Mouse (Mus musculus) lung, embryonic 16.5 days (tissue): Measurements from ENCODE around the gene Ppfibp1. TPM values are rescaled to one million over a fixed set of nuclear protein-coding genes. Genes with fewer than 3 reads are reported as not detected.

ENCODE experiments used
- ATAC-seq: fragments of 200-750 bp; cut with Nextera tagmentation; 2 replicates; pipeline ENCODE4 v1.8.0; 2017; ENCODE audit warnings: low read depth, mild to moderate bottlenecking, moderate library complexity
- H3K27ac ChIP-seq: fragments of 300-500 bp; sonication (generic); 2 replicates; pipeline ENCODE4 v1.5.1; 2014; ENCODE audit warnings: mild to moderate bottlenecking, control low read depth, low read length
- H3K27me3 ChIP-seq: fragments of 300-500 bp; sonication (generic); 2 replicates; pipeline ENCODE4 v1.6.1; 2014; ENCODE audit warnings: low read depth, low read length, mixed read lengths; ENCODE audit not compliant: control insufficient read depth, insufficient read depth
- H3K36me3 ChIP-seq: fragments of 300-500 bp; sonication (generic); 2 replicates; pipeline ENCODE4 v1.6.1; 2014; ENCODE audit warnings: low read length; ENCODE audit not compliant: control insufficient read depth, insufficient read depth
- H3K4me1 ChIP-seq: fragments of 300-500 bp; sonication (generic); replicated peaks from 2 replicates; pipeline ENCODE4 v1.6.1; 2014; ENCODE audit warnings: low read length, mixed read lengths; ENCODE audit not compliant: control insufficient read depth, insufficient read depth
- H3K4me2 ChIP-seq: fragments of 300-500 bp; sonication (generic); 2 replicates; pipeline ENCODE4 v1.6.1; 2014; ENCODE audit warnings: low read depth, low read length, control low read depth
- H3K4me3 ChIP-seq: fragments of 300-500 bp; sonication (generic); 2 replicates; pipeline ENCODE4 v1.5.1; 2014; ENCODE audit warnings: mild to moderate bottlenecking, low read length, control low read depth
- H3K9ac ChIP-seq: fragments of 300-500 bp; sonication (generic); 2 replicates; pipeline ENCODE4 v1.6.1; 2014; ENCODE audit warnings: low read length, control low read depth
- H3K9me3 ChIP-seq: fragments of 300-500 bp; sonication (generic); 2 replicates; pipeline ENCODE4 v1.6.1; 2016; ENCODE audit warnings: low read length; ENCODE audit not compliant: control insufficient read depth
- WGBS: fragments of 180-500 bp; shearing (Covaris S2); extraction: QIAGEN DNeasy Blood & Tissue Kit; methylation state at CpG from one replicate; pipeline ENCODE4 v1.1.7; 2014; 5-methylcytosine and 5-hydroxymethylcytosine counted together
- polyA plus RNA-seq: library from polyadenylated mRNA; unstranded; fragments of >200 nt; fragmentation: Nextera tagmentation; extraction: Ambion mirVana; gene quantifications from 2 replicates; pipeline ENCODE4 v1.2.1, GENCODE M21; 2015

The Ppfibp1 gene
- polyA plus RNA-seq, 1 experiment from 2014 or later: 50.5 TPM

DNA sequence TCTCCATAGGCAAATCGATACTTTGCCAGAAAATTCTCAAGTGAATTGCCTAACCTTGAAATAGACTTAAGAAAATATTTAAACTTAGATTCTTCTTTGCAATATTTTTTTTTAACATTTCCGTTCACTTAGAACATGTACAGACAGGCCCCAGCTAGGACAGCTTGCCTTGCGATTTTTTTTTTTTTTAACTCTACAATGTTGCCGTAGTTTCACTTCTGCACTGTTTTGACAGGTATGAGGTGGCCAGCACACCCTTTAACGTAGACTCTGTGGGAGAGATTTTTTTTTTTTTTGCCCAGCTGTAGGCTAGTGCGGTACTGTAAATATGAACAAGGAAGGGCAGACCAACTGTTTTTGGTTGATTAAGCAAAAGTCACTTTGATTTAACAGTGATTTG lies 122.1 kb downstream of the Ppfibp1 start:
- H3K9ac ChIP-seq: no peak overlapping the region
- H3K27me3 ChIP-seq: no peaks in the 10 kb centered on the region
- no peak overlapping the region for H3K4me2 ChIP-seq
- no peak for ATAC-seq
- 75% methylated on average over 6 of the region's 6 CpGs for WGBS
- peaks cover 10% of the 10 kb centered on the region for H3K36me3 ChIP-seq
- no peaks in the 10 kb centered on the region for H3K4me1 ChIP-seq
- no peaks in the 10 kb centered on the region for H3K9me3 ChIP-seq
- no peak overlapping the region for H3K27ac ChIP-seq
- no peak overlapping the region for H3K4me3 ChIP-seq

DNA sequence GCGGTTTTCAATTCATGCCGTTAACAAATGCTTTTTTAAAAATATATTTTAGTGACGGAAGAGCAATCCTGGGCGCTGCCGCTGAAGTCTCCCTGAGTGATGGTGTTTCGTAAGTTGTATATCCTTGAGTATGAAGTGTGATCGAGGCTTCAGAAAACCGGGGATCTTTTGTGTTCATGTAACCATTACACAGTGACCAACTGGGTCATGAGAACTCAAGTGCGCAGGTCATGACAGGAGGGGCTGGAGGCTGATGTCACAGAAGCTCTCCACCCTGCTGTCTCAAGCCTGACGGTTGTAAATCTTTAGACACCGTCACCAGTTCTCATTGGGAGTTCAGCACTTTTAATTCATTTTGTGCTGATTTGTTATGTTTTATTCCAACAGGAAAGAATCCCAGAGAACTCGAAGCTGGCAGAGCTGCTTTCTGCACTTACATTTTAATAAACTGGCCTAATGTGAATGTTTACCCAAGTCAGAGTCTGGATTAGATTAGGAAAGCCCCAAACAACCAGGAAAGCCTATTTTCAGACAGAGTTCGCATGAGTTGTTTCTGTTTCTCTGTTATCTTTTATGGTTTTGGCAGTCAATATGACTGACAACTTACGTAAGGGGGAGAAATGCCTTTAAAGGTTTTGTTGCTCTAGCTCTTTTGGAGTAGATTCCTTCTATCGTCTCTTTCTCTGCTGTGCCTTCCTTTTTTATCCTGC lies 122.7 kb downstream of the Ppfibp1 start:
- 75% methylated on average over 15 of the region's 15 CpGs for WGBS
- ATAC-seq: no peak
- peaks cover 10% of the 10 kb centered on the region for H3K36me3 ChIP-seq
- H3K27me3 ChIP-seq: no peaks in the 10 kb centered on the region
- no peak overlapping the region for H3K27ac ChIP-seq
- no peak overlapping the region for H3K9ac ChIP-seq
- no peak overlapping the region for H3K4me2 ChIP-seq
- H3K4me1 ChIP-seq: no peaks in the 10 kb centered on the region
- no peaks in the 10 kb centered on the region for H3K9me3 ChIP-seq
- H3K4me3 ChIP-seq: no peak overlapping the region

DNA sequence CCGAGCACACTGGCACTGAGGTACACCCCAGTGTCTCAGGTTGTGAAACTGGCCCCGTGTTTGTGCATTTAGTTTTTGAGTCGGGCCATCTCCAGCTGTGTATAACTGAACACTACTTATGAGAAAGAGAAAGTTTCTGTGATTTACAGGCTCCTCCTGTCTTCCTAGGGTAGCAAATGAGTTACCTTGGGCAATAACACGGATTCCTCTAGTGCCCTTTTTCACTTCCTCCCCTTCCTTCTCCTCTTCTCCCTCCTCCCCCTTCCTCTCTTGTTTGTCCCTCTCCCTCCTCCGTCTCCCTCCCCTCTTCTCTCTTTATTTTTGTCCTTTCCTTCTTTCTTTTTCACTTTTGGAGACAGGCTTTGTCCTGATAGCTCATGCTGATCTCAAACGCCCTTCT lies 123.3 kb downstream of the Ppfibp1 start:
- no peak overlapping the region for H3K27ac ChIP-seq
- H3K9ac ChIP-seq: no peak overlapping the region
- H3K4me3 ChIP-seq: no peak overlapping the region
- no peaks in the 10 kb centered on the region for H3K9me3 ChIP-seq
- H3K4me2 ChIP-seq: no peak overlapping the region
- peaks cover 8% of the 10 kb centered on the region for H3K36me3 ChIP-seq
- WGBS: 67% methylated on average over 6 of the region's 6 CpGs
- H3K27me3 ChIP-seq: no peaks in the 10 kb centered on the region
- ATAC-seq: no peak
- H3K4me1 ChIP-seq: no peaks in the 10 kb centered on the region

DNA sequence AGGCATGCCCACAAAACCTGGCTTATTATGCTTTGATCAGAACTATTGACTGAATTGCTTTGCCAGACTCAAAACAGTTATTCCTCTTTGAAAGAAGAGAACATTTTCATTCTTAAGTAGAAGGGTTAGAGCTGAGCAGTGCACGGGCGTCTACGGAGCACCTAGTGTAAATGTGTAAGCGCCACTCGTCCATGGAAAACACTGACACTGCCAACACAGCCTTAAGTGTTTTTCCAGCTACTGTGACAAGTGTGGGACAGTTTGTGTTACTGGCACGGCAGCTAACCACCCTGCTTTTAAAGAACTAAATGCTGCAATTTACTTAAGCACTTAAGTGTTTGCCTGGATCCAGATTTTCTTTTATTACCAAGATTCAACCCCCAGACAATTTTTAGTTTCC lies 123.7 kb downstream of the Ppfibp1 start:
- Histone ChIP-seq H3K4me1 (no peaks in the 10 kb centered on the region), H3K9ac (no peak overlapping the region), H3K9me3 (no peaks in the 10 kb centered on the region), H3K27me3 (no peaks in the 10 kb centered on the region), H3K4me3 (no peak overlapping the region), H3K27ac (no peak overlapping the region), H3K36me3 (peaks cover 7% of the 10 kb centered on the region), H3K4me2 (no peak overlapping the region)
- 60% methylated on average over 6 of the region's 6 CpGs for WGBS
- no peak for ATAC-seq

- Histone ChIP-seq H3K9ac (no peak overlapping the region), H3K4me3 (no peak overlapping the region), H3K27me3 (no peaks in the 10 kb centered on the region), H3K4me2 (no peak overlapping the region), H3K36me3 (peaks cover 4% of the 10 kb centered on the region), H3K9me3 (no peaks in the 10 kb centered on the region), H3K27ac (no peak overlapping the region), H3K4me1 (no peaks in the 10 kb centered on the region)
- no peak for ATAC-seq
- 77% methylated on average over 1 of the region's 1 CpGs for WGBS
Observed at GRCm38 (mm10) chr6:147013546-147013945, 125.3 kb downstream of the Ppfibp1 start.

GRCm38 (mm10) chr6:147017906-147018305 lies 129.6 kb downstream of the Ppfibp1 start:
- 84% methylated on average over 4 of the region's 4 CpGs for WGBS
- Histone ChIP-seq H3K27me3 (no peaks in the 10 kb centered on the region), H3K4me1 (no peaks in the 10 kb centered on the region), H3K36me3 (peaks cover 13% of the 10 kb centered on the region), H3K4me2 (no peak overlapping the region), H3K9ac (no peak overlapping the region), H3K27ac (no peak overlapping the region), H3K9me3 (no peaks in the 10 kb centered on the region), H3K4me3 (no peak overlapping the region)
- ATAC-seq: no peak

- Histone ChIP-seq H3K4me1 (no peaks in the 10 kb centered on the region), H3K4me3 (no peak overlapping the region), H3K9me3 (no peaks in the 10 kb centered on the region), H3K27me3 (no peaks in the 10 kb centered on the region), H3K36me3 (peaks cover 13% of the 10 kb centered on the region), H3K27ac (no peak overlapping the region), H3K4me2 (no peak overlapping the region), H3K9ac (no peak overlapping the region)
- ATAC-seq: no peak
- WGBS: 93% methylated on average over 5 of the region's 5 CpGs
Observed at GRCm38 (mm10) chr6:147018364-147018763, 130.1 kb downstream of the Ppfibp1 start.

GRCm38 (mm10) chr6:147021181-147021580 lies 132.9 kb downstream of the Ppfibp1 start:
- no peak for ATAC-seq
- Histone ChIP-seq H3K4me1 (no peaks in the 10 kb centered on the region), H3K36me3 (peaks cover 17% of the 10 kb centered on the region), H3K4me2 (no peak overlapping the region), H3K9ac (no peak overlapping the region), H3K27me3 (no peaks in the 10 kb centered on the region), H3K9me3 (no peaks in the 10 kb centered on the region), H3K27ac (no peak overlapping the region), H3K4me3 (no peak overlapping the region)
- WGBS: 94% methylated on average over 5 of the region's 5 CpGs

DNA sequence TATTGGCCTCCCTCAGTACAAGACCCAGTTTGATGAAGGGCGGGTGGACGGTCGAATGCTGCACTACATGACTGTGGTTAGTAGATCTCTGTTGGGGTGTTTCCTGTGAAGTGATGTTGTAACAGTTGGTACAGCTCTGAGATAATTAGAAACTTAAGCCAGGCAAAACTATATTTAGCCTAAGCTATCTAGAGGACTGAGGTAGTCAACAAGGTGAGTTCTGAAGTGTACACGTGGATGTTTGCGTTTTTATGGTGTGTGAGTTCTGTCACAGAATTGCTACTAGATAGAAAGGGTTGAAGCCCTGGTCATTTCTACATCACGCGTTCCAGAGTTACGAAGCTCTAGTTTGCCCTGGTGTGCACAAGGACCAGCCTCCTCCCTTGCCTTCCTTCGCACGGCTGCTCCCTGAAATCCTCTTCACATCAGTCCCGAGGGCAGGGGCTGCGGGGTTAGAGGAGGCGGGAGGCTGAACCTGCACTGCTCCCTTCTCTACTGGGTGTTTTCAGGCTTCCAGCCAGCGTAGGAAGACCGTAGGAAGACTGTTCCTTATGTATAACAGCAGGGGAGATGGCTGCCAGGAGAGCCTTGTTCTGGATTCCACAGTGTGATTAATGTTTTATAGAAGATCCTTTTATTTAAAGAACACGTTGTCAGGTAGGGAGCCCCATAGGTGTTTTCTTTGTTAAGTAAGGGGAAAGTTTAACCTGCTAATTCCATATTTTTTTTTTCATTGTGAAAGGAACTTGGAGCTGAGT lies 134.3 kb downstream of the Ppfibp1 start:
- 85% methylated on average over 16 of the region's 16 CpGs for WGBS
- ATAC-seq: no peak
- H3K9ac ChIP-seq: no peak overlapping the region
- peaks cover 20% of the 10 kb centered on the region for H3K36me3 ChIP-seq
- H3K27me3 ChIP-seq: no peaks in the 10 kb centered on the region
- no peaks in the 10 kb centered on the region for H3K9me3 ChIP-seq
- no peak overlapping the region for H3K4me2 ChIP-seq
- H3K4me1 ChIP-seq: no peaks in the 10 kb centered on the region
- no peak overlapping the region for H3K27ac ChIP-seq
- no peak overlapping the region for H3K4me3 ChIP-seq
